Mouse (Mus musculus) cortical plate, adult 2 months (tissue): ENCODE results near the gene Fgl2. TPM values are rescaled to one million over a fixed set of nuclear protein-coding genes. Genes with fewer than 3 reads are reported as not detected.

Source experiments
- H3K27ac ChIP-seq: fragments of 200-500 bp; 2 replicates; pipeline ENCODE4 v1.5.1; 2012; ENCODE audit warnings: low read length, control low read depth, inconsistent platforms; ENCODE audit not compliant: insufficient read depth
- H3K4me1 ChIP-seq: fragments of 200-500 bp; 2 replicates; pipeline ENCODE4 v1.6.1; 2011; ENCODE audit warnings: low read length; ENCODE audit not compliant: control insufficient read depth, insufficient read depth
- H3K4me3 ChIP-seq: fragments of 200-500 bp; 2 replicates; pipeline ENCODE4 v1.5.1; 2011; ENCODE audit warnings: mild to moderate bottlenecking, low read length, control low read depth; ENCODE audit not compliant: insufficient read depth
- CTCF ChIP-seq: fragments of 200-500 bp; IDR thresholded peaks from 2 replicates; pipeline ENCODE4 v1.5.1; 2011; ENCODE audit warnings: mild to moderate bottlenecking, control low read depth, low read length; ENCODE audit not compliant: insufficient read depth; ENCODE audit errors: extremely low read depth
- POLR2A ChIP-seq: fragments of 200-500 bp; IDR thresholded peaks from 2 replicates; pipeline ENCODE4 v1.6.1; 2011; ENCODE audit warnings: mild to moderate bottlenecking, low read length, control low read depth; ENCODE audit not compliant: insufficient read depth; ENCODE audit errors: extremely low read depth
- polyA plus RNA-seq: library from polyadenylated mRNA; depleted of rRNA; stranded (reverse); fragments of >200 nt; gene quantifications from 2 replicates; pipeline ENCODE4 v1.2.3, GENCODE M21; 2012; rRNA removed

The Fgl2 gene
- polyA plus RNA-seq, 1 experiment = 1.1 TPM

DNA sequence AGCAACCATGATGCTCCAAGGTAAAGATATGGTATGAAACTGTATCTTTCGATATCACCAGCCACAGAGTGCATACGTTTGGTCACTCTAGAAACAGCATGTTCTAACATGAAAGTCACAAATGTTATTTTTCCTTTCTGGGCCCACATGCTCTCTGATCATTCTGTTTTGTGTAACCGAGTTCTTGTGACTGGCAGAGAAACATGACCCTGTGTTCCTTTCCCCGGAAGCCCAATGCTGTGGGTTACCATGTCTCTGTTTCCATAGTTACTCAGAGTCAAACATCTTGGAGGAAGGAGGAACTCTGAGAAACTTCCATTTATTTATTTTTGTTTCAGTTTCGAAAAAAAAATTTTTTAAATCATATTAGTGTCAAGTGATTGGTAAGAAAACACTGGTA is 39.6 kb downstream of the Fgl2 start:
- TF ChIP-seq POLR2A (no peak), CTCF (no peak)
- H3K4me3 ChIP-seq = no peak overlapping the region
- no peak overlapping the region for H3K27ac ChIP-seq
- no peaks in the 10 kb centered on the region for H3K4me1 ChIP-seq

DNA sequence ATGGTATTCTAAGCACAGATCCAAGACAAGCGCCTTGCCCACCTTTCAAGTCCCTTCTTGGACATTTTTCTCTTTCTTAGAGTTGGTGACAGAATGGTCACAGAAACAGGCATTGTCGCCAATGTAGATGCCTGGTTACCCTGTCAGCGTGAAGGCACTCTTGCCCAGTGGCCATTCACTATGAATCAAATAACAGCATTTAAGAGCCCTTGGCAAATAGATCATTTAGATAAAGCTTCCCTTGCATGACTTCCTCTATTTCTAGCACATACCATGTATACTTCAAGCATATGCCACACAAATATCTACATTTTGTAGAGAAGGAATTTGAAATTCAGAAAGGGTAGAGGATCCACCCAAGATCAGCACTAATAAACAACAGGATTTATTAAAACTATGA is 40.9 kb downstream of the Fgl2 start:
- H3K4me1 ChIP-seq = no peaks in the 10 kb centered on the region
- TF ChIP-seq CTCF = no peak
- TF ChIP-seq POLR2A = no peak
- no peak overlapping the region for H3K27ac ChIP-seq
- no peak overlapping the region for H3K4me3 ChIP-seq

DNA sequence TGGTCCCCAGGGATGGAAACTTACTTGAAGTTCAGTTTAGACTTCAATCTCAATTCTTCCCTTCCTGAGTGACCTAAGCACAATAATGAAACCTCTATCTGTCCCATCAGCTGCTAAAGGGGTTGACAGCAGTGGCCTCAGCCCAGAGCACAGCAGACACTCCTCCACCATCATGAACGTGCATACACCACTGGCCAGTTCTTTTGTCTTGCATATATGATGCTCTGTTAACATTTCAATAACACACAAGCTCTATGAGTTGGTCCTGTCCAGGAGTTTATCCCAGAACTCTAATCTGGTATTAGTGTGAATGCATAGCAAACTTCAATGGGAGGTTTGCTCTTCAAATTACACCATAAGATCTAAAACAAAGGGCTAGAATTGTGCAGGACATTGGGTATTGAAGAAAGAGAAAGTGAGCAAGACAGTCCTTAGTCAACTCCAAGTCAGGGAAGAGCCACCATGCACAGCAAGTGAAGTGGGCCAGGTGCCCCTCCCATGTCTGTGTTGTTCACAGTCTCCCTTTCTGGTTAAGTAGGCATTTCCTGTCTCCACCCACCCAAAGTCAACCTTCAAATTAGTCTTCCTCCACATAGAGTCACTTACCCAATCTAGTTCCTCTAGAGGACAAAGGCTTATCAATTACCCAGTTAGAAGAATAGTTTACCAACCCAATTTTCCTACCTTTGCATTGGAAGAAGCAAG is 41.8 kb downstream of the Fgl2 start:
- Histone ChIP-seq H3K27ac (no peak overlapping the region), H3K4me1 (no peaks in the 10 kb centered on the region), H3K4me3 (no peak overlapping the region)
- TF ChIP-seq CTCF (no peak), POLR2A (no peak)

DNA sequence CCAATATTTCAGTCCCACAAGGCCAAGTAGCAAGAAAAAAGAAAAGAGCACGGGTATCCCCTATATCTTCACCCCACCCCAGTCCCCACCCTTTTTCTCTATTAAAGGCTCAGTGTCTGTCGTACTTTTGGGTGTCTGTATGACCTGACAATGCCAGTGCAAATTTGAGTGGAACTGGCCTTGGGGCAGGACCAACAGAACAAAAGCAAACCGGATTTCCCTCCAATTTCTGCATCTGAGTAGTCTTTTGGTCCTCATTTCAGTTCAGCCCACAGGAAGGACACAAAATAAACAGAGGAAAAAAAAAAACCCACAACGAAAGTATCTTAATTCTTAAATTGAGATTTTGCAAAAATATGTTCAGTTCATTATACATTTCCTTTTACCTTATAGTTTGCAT is 46.2 kb downstream of the Fgl2 start:
- no peak for TF ChIP-seq POLR2A
- no peak for TF ChIP-seq CTCF
- Histone ChIP-seq H3K4me3 (no peak overlapping the region), H3K4me1 (no peaks in the 10 kb centered on the region), H3K27ac (no peak overlapping the region)

DNA sequence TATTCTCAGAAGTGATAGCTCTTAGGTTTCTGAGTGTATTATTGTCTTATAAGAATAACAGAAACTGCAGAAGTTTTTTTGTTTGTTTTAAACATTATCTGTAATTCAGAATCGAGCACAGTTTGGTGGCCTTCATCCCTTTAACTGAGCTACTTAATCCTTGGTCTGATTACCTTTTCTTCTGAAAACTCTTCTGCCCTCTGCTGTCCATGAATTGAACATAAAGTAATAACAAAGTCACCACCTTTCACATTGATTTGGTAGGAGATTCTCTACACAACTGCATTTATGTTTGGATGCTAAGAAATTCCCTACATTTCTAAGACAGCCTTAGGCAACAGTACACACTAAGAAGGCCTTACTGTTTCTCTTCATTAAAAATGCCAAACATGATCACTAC is 48.2 kb downstream of the Fgl2 start:
- H3K4me1 ChIP-seq = no peaks in the 10 kb centered on the region
- no peak overlapping the region for H3K4me3 ChIP-seq
- H3K27ac ChIP-seq = no peak overlapping the region
- no peak for TF ChIP-seq CTCF
- no peak for TF ChIP-seq POLR2A

DNA sequence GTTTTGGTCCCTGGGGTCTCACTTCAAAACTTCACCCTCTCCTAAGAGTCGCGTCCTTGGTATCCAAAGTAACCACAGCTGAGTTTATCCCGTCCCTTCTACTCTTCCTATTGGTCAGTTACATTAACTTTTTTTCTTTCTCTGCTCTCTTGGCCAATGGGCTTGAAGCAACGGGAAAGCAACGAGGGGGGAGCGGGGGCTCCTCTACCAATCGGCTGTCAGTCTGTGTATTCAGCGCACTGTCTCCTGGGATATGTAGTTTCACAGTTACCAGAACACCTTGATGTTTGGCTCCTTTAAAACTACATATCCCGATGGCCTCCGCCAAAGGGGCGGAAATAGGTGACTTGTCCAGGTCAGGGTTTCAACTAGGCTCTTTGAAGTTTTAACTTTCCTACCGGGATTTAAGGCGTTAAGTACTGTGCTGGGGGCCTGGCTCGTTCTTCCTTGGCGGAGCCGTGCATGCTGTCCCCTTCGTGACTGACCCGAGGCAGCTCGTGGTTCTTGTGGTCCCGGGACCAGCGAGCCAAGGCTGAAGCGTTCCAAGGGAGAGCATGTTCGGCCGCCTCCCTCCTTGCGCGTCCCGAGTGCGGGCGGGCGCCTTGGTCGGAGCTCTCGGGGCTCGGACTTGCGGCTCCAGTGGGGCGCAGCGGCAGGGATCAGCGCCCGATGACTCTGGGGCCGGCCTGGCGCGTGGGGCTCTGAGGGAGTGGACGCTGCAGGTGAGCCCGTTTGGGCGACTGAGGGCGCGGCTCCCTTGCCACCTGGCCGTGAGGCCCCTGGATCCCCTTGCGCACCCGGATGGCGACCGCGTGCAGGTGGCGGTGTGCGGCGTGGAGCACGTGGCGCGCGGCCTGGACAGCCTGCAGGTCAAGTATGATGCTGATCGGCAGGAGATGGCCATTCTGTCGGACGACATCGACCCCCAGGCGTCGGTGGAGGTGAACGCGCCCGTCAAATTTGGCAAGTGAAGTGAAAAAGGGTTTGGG is 52.5 kb downstream of the Fgl2 start, which contains the start of the genes Ccdc146 and Fam185a:
Ccdc146 (minus strand) TSS at position 64 of the 989 bp plus-strand sequence.
Fam185a (plus strand) TSS at position 345 of the 989 bp plus-strand sequence.
- TF ChIP-seq CTCF = no peak
- no peak for TF ChIP-seq POLR2A
- Histone ChIP-seq H3K4me3 (peak within 1 kb of the TSS; percentile 64), H3K4me1 (0 out of 2 replicates have a peak, but pooled peaks cover 2% of the 10 kb centered on the region), H3K27ac (no peak within 1 kb of the TSS)

DNA sequence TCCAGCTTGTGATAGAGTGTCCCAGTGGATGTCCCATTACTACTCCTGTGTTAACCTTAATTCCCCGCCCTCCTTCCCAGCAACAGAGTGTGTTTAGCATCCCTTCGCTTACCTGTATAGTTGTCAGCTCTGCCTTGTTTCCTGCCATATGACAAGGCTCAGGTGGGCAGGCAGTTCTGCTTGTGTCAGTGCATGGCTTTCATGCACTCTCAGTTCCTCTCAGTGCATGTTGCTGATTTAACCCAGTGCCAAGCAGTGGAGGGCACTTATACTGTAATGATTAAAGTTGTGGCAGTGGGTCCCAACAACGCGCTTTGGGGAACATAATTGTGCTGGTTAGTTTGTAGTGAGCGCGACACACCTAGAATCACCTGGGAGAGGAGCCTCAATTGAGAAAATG is 54.2 kb downstream of the Fgl2 start:
- 0 out of 2 replicates have a peak, but pooled peaks cover 2% of the 10 kb centered on the region for H3K4me1 ChIP-seq
- H3K4me3 ChIP-seq = no peak overlapping the region
- H3K27ac ChIP-seq = no peak overlapping the region
- TF ChIP-seq POLR2A (no peak), CTCF (no peak)

Other genes with a start within 250 kb of the Fgl2 start
- 6.7 and 8.0 TPM in 2 replicates for gene Gsap, start 186.4 kb upstream of the Fgl2 start, polyA plus RNA-seq
- gene Ccdc146, start 52.0 kb downstream of the Fgl2 start, polyA plus RNA-seq = 0.19 and 0.46 TPM in 2 replicates
- gene Fam185a, start 52.3 kb downstream of the Fgl2 start, polyA plus RNA-seq = 6.6 and 7.4 TPM in 2 replicates
- 0.09 TPM in 1 of 2 replicates, not detected in the other for gene Lrrc17, start 170.9 kb downstream of the Fgl2 start, polyA plus RNA-seq